Mouse (Mus musculus): ENCODE results near the gene Eml2. TPM values are rescaled to one million over a fixed set of nuclear protein-coding genes. Genes with fewer than 3 reads are reported as not detected.

The Eml2 gene
- polyA plus RNA-seq, 1 experiment from 2014 or later, result 4.0 TPM

GRCm38 (mm10) chr7:19202065-19202850, 26.0 kb downstream of the Eml2 start:
- Histone ChIP-seq H3K4me2 (ENCODE audit: low read depth, low read length) (no peak overlapping the region), H3K4me1 (ENCODE audit: control insufficient read depth, low read depth, low read length) (peaks cover 5% of the 10 kb centered on the region), H3K27ac (ENCODE audit: low read length) (no peak overlapping the region), H3K36me3 (ENCODE audit: control insufficient read depth, insufficient read depth) (no peaks in the 10 kb centered on the region), H3K9me3 (replicated peaks; ENCODE audit: control insufficient read depth, low read length) (no peaks in the 10 kb centered on the region), H3K4me3 (ENCODE audit: low read depth, low read length) (no peak overlapping the region), H3K9ac (ENCODE audit: low read depth, low read length) (no peak overlapping the region), H3K27me3 (ENCODE audit: control insufficient read depth, insufficient read depth, low read depth, low read length) (no peaks in the 10 kb centered on the region)
- no peak for ATAC-seq (ENCODE audit: low read depth)
- WGBS (ENCODE audit: insufficient replicate concordance), result 51% methylated on average over 15 of the region's 15 CpGs

DNA sequence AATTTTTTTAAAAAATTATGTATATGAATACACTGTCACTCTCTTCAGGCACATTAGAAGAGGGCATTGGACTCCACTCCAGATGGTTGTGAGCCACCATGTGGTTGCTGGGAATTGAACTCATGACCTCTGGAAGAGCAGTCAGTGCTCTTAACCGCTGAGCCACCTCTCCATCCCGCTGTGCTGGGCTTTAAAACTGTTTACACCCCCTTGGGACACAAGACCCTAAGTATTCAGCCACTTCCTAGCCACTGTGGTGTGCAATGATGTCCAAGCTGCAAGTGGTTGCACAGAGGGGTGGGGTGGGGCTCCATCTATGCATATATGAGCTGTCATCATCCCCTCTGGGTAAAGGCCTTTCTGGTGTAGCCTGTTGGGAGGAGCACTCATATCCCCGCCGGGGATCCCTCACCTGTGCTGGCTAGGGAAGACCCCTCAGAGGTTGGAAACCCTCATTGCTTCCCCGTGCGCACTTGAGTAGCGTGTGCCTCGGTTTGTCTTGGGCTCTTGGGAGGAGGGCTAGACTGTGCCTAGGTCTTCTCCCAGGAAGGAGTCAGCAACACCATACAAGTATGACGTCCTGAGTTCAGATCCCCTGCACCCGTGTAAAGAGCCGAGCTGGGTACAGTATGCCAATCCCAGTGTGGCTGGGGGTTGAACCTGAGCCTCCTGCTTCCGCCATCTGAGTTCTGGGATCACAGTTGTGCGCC, 32.1 kb downstream of the Eml2 start:
- no peak overlapping the region for H3K9ac ChIP-seq (ENCODE audit: low read depth, low read length)
- no peaks in the 10 kb centered on the region for H3K36me3 ChIP-seq (ENCODE audit: control insufficient read depth, insufficient read depth)
- H3K27ac ChIP-seq (ENCODE audit: low read length), result no peak overlapping the region
- H3K4me3 ChIP-seq (ENCODE audit: low read depth, low read length), result no peak overlapping the region
- peaks cover 20% of the 10 kb centered on the region for H3K27me3 ChIP-seq (ENCODE audit: control insufficient read depth, insufficient read depth, low read depth, low read length)
- H3K4me1 ChIP-seq (ENCODE audit: control insufficient read depth, low read depth, low read length), result no peaks in the 10 kb centered on the region
- H3K4me2 ChIP-seq (ENCODE audit: low read depth, low read length), result no peak overlapping the region
- WGBS (ENCODE audit: insufficient replicate concordance), result 69% methylated on average over 13 of the region's 13 CpGs
- ATAC-seq (ENCODE audit: low read depth), result no peak
- H3K9me3 ChIP-seq (replicated peaks; ENCODE audit: control insufficient read depth, low read length), result no peaks in the 10 kb centered on the region

DNA sequence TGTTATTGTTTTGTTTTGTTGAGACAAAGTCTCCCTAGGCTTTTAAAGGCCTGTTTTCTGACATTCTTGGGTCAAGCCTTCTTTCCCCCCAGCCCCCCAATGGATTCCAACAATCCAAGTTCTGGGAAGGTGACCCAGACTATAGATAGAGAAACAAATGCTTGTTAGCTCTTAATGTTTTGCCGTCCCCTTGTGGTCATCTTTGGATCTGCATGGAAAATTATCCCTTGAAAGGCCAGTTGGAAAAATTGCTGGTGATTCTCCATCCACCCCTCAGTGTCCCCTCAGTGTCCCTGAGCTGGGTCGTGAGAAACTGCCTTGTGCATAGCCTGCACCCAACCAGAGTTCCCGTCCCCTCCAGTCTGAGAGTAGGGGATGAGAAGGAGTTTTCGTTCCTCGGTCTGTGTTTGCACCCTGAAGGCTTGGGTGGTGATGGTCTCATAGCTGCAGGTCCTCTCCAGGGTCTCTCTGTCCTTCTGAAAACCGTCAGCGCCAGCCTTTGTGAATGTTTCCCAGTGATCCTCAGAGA, 32.8 kb downstream of the Eml2 start:
- Histone ChIP-seq H3K4me3 (ENCODE audit: low read depth, low read length) (no peak overlapping the region), H3K4me1 (ENCODE audit: control insufficient read depth, low read depth, low read length) (no peaks in the 10 kb centered on the region), H3K36me3 (ENCODE audit: control insufficient read depth, insufficient read depth) (no peaks in the 10 kb centered on the region), H3K27me3 (ENCODE audit: control insufficient read depth, insufficient read depth, low read depth, low read length) (peaks cover 23% of the 10 kb centered on the region), H3K9me3 (replicated peaks; ENCODE audit: control insufficient read depth, low read length) (no peaks in the 10 kb centered on the region), H3K9ac (ENCODE audit: low read depth, low read length) (no peak overlapping the region), H3K4me2 (ENCODE audit: low read depth, low read length) (no peak overlapping the region), H3K27ac (ENCODE audit: low read length) (no peak overlapping the region)
- ATAC-seq (ENCODE audit: low read depth), result no peak
- WGBS (ENCODE audit: insufficient replicate concordance), result 42% methylated on average over 7 of the region's 7 CpGs

DNA sequence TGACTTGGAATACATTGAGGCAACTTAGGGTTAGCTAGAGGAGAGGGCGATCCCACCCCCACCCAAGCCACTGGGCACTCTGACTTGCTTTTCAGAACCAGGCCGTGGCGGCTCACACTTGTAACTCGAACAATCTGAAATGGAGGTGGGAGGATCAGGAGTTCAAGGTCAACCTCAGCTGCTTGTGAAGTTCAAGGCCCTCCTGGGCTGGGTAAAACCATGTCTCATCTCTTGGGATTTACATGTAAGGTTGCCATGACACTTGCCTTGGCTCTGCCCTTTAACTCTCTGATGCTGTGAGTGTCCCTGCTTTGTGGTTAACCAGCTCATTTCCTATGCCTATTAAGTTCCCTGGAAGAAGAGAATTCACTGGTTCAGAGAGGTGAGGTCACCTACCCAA, 33.3 kb downstream of the Eml2 start:
- H3K27me3 ChIP-seq (ENCODE audit: control insufficient read depth, insufficient read depth, low read depth, low read length), result peaks cover 26% of the 10 kb centered on the region
- no peaks in the 10 kb centered on the region for H3K36me3 ChIP-seq (ENCODE audit: control insufficient read depth, insufficient read depth)
- H3K27ac ChIP-seq (ENCODE audit: low read length), result no peak overlapping the region
- 63% methylated on average over 4 of the region's 4 CpGs for WGBS (ENCODE audit: insufficient replicate concordance)
- no peaks in the 10 kb centered on the region for H3K9me3 ChIP-seq (replicated peaks; ENCODE audit: control insufficient read depth, low read length)
- no peak for ATAC-seq (ENCODE audit: low read depth)
- H3K4me2 ChIP-seq (ENCODE audit: low read depth, low read length), result no peak overlapping the region
- H3K4me1 ChIP-seq (ENCODE audit: control insufficient read depth, low read depth, low read length), result no peaks in the 10 kb centered on the region
- no peak overlapping the region for H3K4me3 ChIP-seq (ENCODE audit: low read depth, low read length)
- no peak overlapping the region for H3K9ac ChIP-seq (ENCODE audit: low read depth, low read length)

GRCm38 (mm10) chr7:19210010-19210409, 33.8 kb downstream of the Eml2 start:
- Histone ChIP-seq H3K36me3 (ENCODE audit: control insufficient read depth, insufficient read depth) (no peaks in the 10 kb centered on the region), H3K27me3 (ENCODE audit: control insufficient read depth, insufficient read depth, low read depth, low read length) (peaks cover 27% of the 10 kb centered on the region), H3K9me3 (replicated peaks; ENCODE audit: control insufficient read depth, low read length) (no peaks in the 10 kb centered on the region), H3K27ac (ENCODE audit: low read length) (no peak overlapping the region), H3K4me2 (ENCODE audit: low read depth, low read length) (no peak overlapping the region), H3K4me1 (ENCODE audit: control insufficient read depth, low read depth, low read length) (no peaks in the 10 kb centered on the region), H3K4me3 (ENCODE audit: low read depth, low read length) (no peak overlapping the region), H3K9ac (ENCODE audit: low read depth, low read length) (no peak overlapping the region)
- whole genome bisulfite sequencing (ENCODE audit: insufficient replicate concordance), result 71% methylated on average over 5 of the region's 5 CpGs
- no peak for ATAC-seq (ENCODE audit: low read depth)

DNA sequence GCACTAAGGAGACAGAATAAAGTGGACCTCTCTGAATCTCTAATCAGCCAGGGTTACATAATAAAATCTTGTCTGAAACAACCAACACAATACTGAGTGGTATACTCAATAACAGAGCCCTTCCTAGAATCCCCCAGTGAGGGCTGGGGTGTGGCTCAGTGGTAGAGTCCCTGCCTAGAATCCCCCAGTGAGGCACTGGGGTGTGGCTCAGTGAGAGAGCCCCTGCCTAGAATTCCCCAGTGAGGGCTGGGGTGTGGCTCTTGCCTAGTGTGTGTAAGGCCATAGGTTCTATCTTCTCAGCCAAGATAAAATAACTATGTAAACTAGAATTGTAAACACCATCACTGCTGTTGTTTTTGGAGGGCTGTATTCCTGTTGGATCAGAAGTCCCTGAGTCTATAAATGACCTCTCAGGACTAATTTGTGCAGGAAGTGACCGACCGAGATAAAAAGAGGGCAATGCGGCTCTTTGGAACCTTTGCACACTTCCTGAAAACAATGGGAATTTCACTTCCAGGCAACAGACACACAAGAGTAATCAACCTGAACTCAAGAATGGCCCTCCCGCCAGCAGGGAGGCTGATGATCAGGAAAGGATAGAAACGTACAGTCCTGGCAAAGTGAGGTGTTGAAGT, 34.9 kb downstream of the Eml2 start:
- WGBS (ENCODE audit: insufficient replicate concordance), result 54% methylated on average over 5 of the region's 5 CpGs

DNA sequence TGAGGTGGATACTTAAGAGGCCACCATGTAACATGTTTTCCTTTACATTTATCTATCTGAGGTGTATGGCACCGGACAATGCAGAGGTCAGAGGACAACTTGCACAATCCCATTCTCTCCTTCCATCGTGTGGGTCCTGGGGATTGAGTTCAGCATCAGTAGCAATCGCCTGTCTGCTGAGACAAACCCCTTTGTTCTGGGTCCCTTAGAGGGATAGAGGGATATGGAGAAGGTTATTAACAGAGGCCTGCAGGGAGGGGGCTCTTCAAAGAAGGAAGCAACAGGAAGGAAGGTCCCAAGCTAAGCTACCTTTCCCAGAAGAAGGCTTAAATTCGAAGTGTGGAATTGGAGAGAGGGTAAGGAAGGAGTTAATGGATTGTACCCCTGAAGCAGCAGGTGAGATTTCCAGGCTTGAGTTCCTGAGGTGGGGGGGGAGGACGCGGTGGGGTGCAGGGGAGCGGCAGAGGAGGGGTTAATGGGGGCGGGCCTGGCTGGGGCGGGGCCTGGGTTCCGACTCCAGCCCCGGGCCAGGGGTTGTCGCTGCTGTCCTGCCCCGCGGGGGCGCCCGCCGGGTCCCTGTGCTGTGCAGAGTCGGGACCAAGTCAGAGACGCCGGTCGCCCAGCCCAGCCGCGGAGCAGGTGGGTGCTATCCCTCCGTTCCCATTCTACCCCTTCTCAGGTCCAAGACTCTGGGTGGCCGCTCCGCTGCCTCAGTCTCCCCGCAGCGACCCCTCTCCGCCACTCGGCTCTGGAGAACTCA, 36.0 kb downstream of the Eml2 start, which contains the start of gene Gpr4:
Gene Gpr4, plus strand, starts transcription at position 543 of the 760 bp plus-strand sequence.
- H3K4me1 ChIP-seq (ENCODE audit: control insufficient read depth, low read depth, low read length), result no peaks in the 10 kb centered on the region
- peaks cover 32% of the 10 kb centered on the region for H3K27me3 ChIP-seq (ENCODE audit: control insufficient read depth, insufficient read depth, low read depth, low read length)
- WGBS (ENCODE audit: insufficient replicate concordance), result 5% methylated on average over 22 of the region's 30 CpGs
- no peaks in the 10 kb centered on the region for H3K9me3 ChIP-seq (replicated peaks; ENCODE audit: control insufficient read depth, low read length)
- H3K4me2 ChIP-seq (ENCODE audit: low read depth, low read length), result peak within 1 kb of the TSS; percentile 52
- H3K9ac ChIP-seq (ENCODE audit: low read depth, low read length), result no peak within 1 kb of the TSS; the same call in 1 of the 2 replicates
- H3K27ac ChIP-seq (ENCODE audit: low read length), result no peak within 1 kb of the TSS
- H3K4me3 ChIP-seq (ENCODE audit: low read depth, low read length), result peak within 1 kb of the TSS; percentile 42
- ATAC-seq (ENCODE audit: low read depth), result peak; percentile 48; the same call in 1 of the 2 replicates
- H3K36me3 ChIP-seq (ENCODE audit: control insufficient read depth, insufficient read depth), result no peaks in the 10 kb centered on the region

More for the DNA sequence above, 34.9 kb downstream of the Eml2 start:
- H3K27me3 ChIP-seq (ENCODE audit: control insufficient read depth, insufficient read depth, low read depth, low read length), result peaks cover 27% of the 10 kb centered on the region
- no peaks in the 10 kb centered on the region for H3K4me1 ChIP-seq (ENCODE audit: control insufficient read depth, low read depth, low read length)
- no peaks in the 10 kb centered on the region for H3K9me3 ChIP-seq (replicated peaks; ENCODE audit: control insufficient read depth, low read length)
- H3K27ac ChIP-seq (ENCODE audit: low read length), result no peak overlapping the region
- H3K36me3 ChIP-seq (ENCODE audit: control insufficient read depth, insufficient read depth), result no peaks in the 10 kb centered on the region
- H3K9ac ChIP-seq (ENCODE audit: low read depth, low read length), result no peak overlapping the region
- H3K4me3 ChIP-seq (ENCODE audit: low read depth, low read length), result no peak overlapping the region
- no peak overlapping the region for H3K4me2 ChIP-seq (ENCODE audit: low read depth, low read length)
- ATAC-seq (ENCODE audit: low read depth), result no peak

GRCm38 (mm10) chr7:19213385-19213784, 37.2 kb downstream of the Eml2 start:
- no peak for ATAC-seq (ENCODE audit: low read depth)
- Histone ChIP-seq H3K27me3 (ENCODE audit: control insufficient read depth, insufficient read depth, low read depth, low read length) (peaks cover 34% of the 10 kb centered on the region), H3K27ac (ENCODE audit: low read length) (no peak overlapping the region), H3K36me3 (ENCODE audit: control insufficient read depth, insufficient read depth) (no peaks in the 10 kb centered on the region), H3K9ac (ENCODE audit: low read depth, low read length) (no peak overlapping the region), H3K9me3 (replicated peaks; ENCODE audit: control insufficient read depth, low read length) (no peaks in the 10 kb centered on the region), H3K4me3 (ENCODE audit: low read depth, low read length) (no peak overlapping the region), H3K4me1 (ENCODE audit: control insufficient read depth, low read depth, low read length) (no peaks in the 10 kb centered on the region), H3K4me2 (ENCODE audit: low read depth, low read length) (no peak overlapping the region)
- 48% methylated on average over 2 of the region's 2 CpGs for WGBS (ENCODE audit: insufficient replicate concordance)
